Mouse (Mus musculus) forebrain, embryonic 10.5 days (tissue): Measurements from ENCODE around the gene Ptgfr. TPM values are rescaled to one million over a fixed set of nuclear protein-coding genes. Genes with fewer than 3 reads are reported as not detected.

Experiments
- DNase-seq: peaks from one replicate; pipeline ENCODE4 v3.0.0-alpha.2; 2017; ENCODE audit warnings: low spot score; ENCODE audit errors: extremely low spot score
- H3K27ac ChIP-seq: fragments of 300-500 bp; sonication (generic); 2 replicates; pipeline ENCODE4 v1.5.1; 2016; ENCODE audit warnings: mild to moderate bottlenecking
- H3K27me3 ChIP-seq: fragments of 300-500 bp; sonication (generic); 2 replicates; pipeline ENCODE4 v1.6.1; 2016; ENCODE audit warnings: mild to moderate bottlenecking; ENCODE audit not compliant: poor library complexity, severe bottlenecking
- H3K36me3 ChIP-seq: fragments of 300-500 bp; sonication (generic); replicated peaks from 2 replicates; pipeline ENCODE4 v1.6.1; 2016; ENCODE audit warnings: mild to moderate bottlenecking, moderate library complexity
- H3K4me1 ChIP-seq: fragments of 300-500 bp; sonication (generic); 2 replicates; pipeline ENCODE4 v1.6.1; 2016
- H3K4me3 ChIP-seq: fragments of 300-500 bp; sonication (generic); 2 replicates; pipeline ENCODE4 v1.5.1; 2016; ENCODE audit warnings: mild to moderate bottlenecking, moderate library complexity
- H3K9me3 ChIP-seq: fragments of 300-500 bp; sonication (generic); 2 replicates; pipeline ENCODE4 v1.6.1; 2016; ENCODE audit warnings: mild to moderate bottlenecking, moderate library complexity
- WGBS: fragments of 180-500 bp; shearing (Covaris S2); methylation state at CpG from one replicate; pipeline ENCODE4 v1.1.7; 2016; 5-methylcytosine and 5-hydroxymethylcytosine counted together
- polyA plus RNA-seq: library from polyadenylated mRNA; unstranded; fragments of >200 nt; fragmentation: Nextera tagmentation; extraction: Ambion mirVana; gene quantifications from 2 replicates; pipeline ENCODE4 v1.2.1, GENCODE M21; 2016

The Ptgfr gene
- 1.9 and 2.9 TPM in 2 replicates for polyA plus RNA-seq

- H3K36me3 ChIP-seq, result no peaks in the 10 kb centered on the region
- peak within 1 kb of the TSS; percentile 77 for H3K27ac ChIP-seq
- DNase-seq, result peak; percentile 42
- peak within 1 kb of the TSS; percentile 63 for H3K4me3 ChIP-seq
- H3K27me3 ChIP-seq, result peaks cover 51% of the 10 kb centered on the region
- H3K9me3 ChIP-seq, result no peaks in the 10 kb centered on the region
- H3K4me1 ChIP-seq, result peaks cover 23% of the 10 kb centered on the region
- WGBS, result under 1% methylated on average over 30 of the region's 30 CpGs
Measured at GRCm38 (mm10) chr3:151836871-151837680, at the start of gene Ptgfr. Gene Ptgfr, minus strand, starts transcription at chr3:151837630.

GRCm38 (mm10) chr3:151883881-151884280 lies 46.5 kb upstream of the Ptgfr start:
- Histone ChIP-seq H3K36me3 (no peaks in the 10 kb centered on the region), H3K9me3 (no peaks in the 10 kb centered on the region), H3K27me3 (no peaks in the 10 kb centered on the region), H3K4me1 (no peaks in the 10 kb centered on the region), H3K4me3 (no peak overlapping the region), H3K27ac (no peak overlapping the region)
- no peak for DNase-seq
- 70% methylated on average over 5 of the region's 5 CpGs for WGBS

- Histone ChIP-seq H3K27me3 (no peaks in the 10 kb centered on the region), H3K9me3 (no peaks in the 10 kb centered on the region), H3K27ac (no peak overlapping the region), H3K4me1 (no peaks in the 10 kb centered on the region), H3K4me3 (no peak overlapping the region), H3K36me3 (no peaks in the 10 kb centered on the region)
- 75% methylated on average over 2 of the region's 2 CpGs for WGBS
- DNase-seq, result no peak
Measured at GRCm38 (mm10) chr3:151879981-151880380, 42.6 kb upstream of the Ptgfr start.

- no peaks in the 10 kb centered on the region for H3K4me1 ChIP-seq
- H3K27me3 ChIP-seq, result no peaks in the 10 kb centered on the region
- no peak overlapping the region for H3K27ac ChIP-seq
- H3K9me3 ChIP-seq, result no peaks in the 10 kb centered on the region
- no peak for DNase-seq
- no peaks in the 10 kb centered on the region for H3K36me3 ChIP-seq
- no peak overlapping the region for H3K4me3 ChIP-seq
Measured at GRCm38 (mm10) chr3:151868970-151869369, 31.5 kb upstream of the Ptgfr start.

- H3K27me3 ChIP-seq, result no peaks in the 10 kb centered on the region
- WGBS, result 93% methylated on average over 1 of the region's 1 CpGs
- no peaks in the 10 kb centered on the region for H3K9me3 ChIP-seq
- H3K4me3 ChIP-seq, result no peak overlapping the region
- no peak overlapping the region for H3K27ac ChIP-seq
- 0 out of 2 replicates have a peak, but pooled peaks cover 2% of the 10 kb centered on the region for H3K4me1 ChIP-seq
- DNase-seq, result no peak
- no peaks in the 10 kb centered on the region for H3K36me3 ChIP-seq
Measured at GRCm38 (mm10) chr3:151851344-151851743, 13.9 kb upstream of the Ptgfr start.

- 60% methylated on average over 1 of the region's 1 CpGs for WGBS
Measured at GRCm38 (mm10) chr3:151850621-151851020, 13.2 kb upstream of the Ptgfr start.

GRCm38 (mm10) chr3:151846292-151846691 lies 8.9 kb upstream of the Ptgfr start:
- 90% methylated on average over 7 of the region's 7 CpGs for WGBS
- Histone ChIP-seq H3K36me3 (no peaks in the 10 kb centered on the region), H3K4me1 (0 out of 2 replicates have a peak, but pooled peaks cover 2% of the 10 kb centered on the region), H3K4me3 (no peak overlapping the region), H3K9me3 (no peaks in the 10 kb centered on the region), H3K27me3 (no peaks in the 10 kb centered on the region), H3K27ac (no peak overlapping the region)
- no peak for DNase-seq

More at GRCm38 (mm10) chr3:151850621-151851020, 13.2 kb upstream of the Ptgfr start:
- Histone ChIP-seq H3K27me3 (no peaks in the 10 kb centered on the region), H3K36me3 (no peaks in the 10 kb centered on the region), H3K27ac (no peak overlapping the region), H3K9me3 (no peaks in the 10 kb centered on the region), H3K4me1 (0 out of 2 replicates have a peak, but pooled peaks cover 2% of the 10 kb centered on the region), H3K4me3 (no peak overlapping the region)
- DNase-seq, result no peak

- Histone ChIP-seq H3K27ac (no peak overlapping the region), H3K36me3 (no peaks in the 10 kb centered on the region), H3K9me3 (no peaks in the 10 kb centered on the region), H3K27me3 (no peaks in the 10 kb centered on the region), H3K4me3 (no peak overlapping the region), H3K4me1 (no peaks in the 10 kb centered on the region)
- WGBS, result 67% methylated on average over 5 of the region's 5 CpGs
- DNase-seq, result no peak
Measured at GRCm38 (mm10) chr3:151844361-151845154, 7.1 kb upstream of the Ptgfr start.

DNA sequence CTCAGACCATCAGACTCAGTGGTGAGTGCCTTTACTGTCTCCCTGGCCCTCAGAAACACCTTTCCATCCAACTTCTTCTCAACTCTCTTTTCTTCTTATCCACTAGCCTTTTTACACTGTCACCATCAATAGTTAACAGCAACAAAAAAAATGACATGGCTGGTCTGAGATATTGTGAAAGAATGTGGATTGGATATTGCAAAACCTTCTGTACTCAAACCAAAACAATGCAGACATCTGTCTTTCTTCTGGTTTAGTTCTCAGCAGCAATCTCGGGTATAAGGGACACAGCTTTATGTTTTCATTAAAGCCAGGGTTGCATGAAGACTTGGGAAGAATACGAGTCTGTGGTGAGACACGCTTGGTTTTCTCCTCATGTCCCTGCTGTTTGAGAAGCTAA lies 3.3 kb upstream of the Ptgfr start:
- no peak overlapping the region for H3K4me3 ChIP-seq
- H3K9me3 ChIP-seq, result no peaks in the 10 kb centered on the region
- no peak for DNase-seq
- H3K27ac ChIP-seq, result no peak overlapping the region
- H3K27me3 ChIP-seq, result peaks cover 34% of the 10 kb centered on the region
- H3K4me1 ChIP-seq, result peaks cover 21% of the 10 kb centered on the region
- 86% methylated on average over 3 of the region's 3 CpGs for WGBS
- no peaks in the 10 kb centered on the region for H3K36me3 ChIP-seq

GRCm38 (mm10) chr3:151838372-151838771 lies 942 bp upstream of the Ptgfr start:
- WGBS, result 72% methylated on average over 6 of the region's 6 CpGs
- peaks cover 51% of the 10 kb centered on the region for H3K27me3 ChIP-seq
- H3K4me3 ChIP-seq, result no peak overlapping the region
- no peak overlapping the region for H3K27ac ChIP-seq
- DNase-seq, result no peak
- no peaks in the 10 kb centered on the region for H3K9me3 ChIP-seq
- H3K36me3 ChIP-seq, result no peaks in the 10 kb centered on the region
- H3K4me1 ChIP-seq, result peaks cover 23% of the 10 kb centered on the region

- H3K36me3 ChIP-seq, result no peaks in the 10 kb centered on the region
- H3K27ac ChIP-seq, result no peak overlapping the region
- no peak for DNase-seq
- H3K27me3 ChIP-seq, result peaks cover 51% of the 10 kb centered on the region
- no peaks in the 10 kb centered on the region for H3K9me3 ChIP-seq
- 41% methylated on average over 9 of the region's 9 CpGs for WGBS
- H3K4me1 ChIP-seq, result peaks cover 23% of the 10 kb centered on the region
- H3K4me3 ChIP-seq, result peak overlapping the region; percentile 63
Measured at GRCm38 (mm10) chr3:151837749-151838148, 319 bp upstream of the Ptgfr start.

DNA sequence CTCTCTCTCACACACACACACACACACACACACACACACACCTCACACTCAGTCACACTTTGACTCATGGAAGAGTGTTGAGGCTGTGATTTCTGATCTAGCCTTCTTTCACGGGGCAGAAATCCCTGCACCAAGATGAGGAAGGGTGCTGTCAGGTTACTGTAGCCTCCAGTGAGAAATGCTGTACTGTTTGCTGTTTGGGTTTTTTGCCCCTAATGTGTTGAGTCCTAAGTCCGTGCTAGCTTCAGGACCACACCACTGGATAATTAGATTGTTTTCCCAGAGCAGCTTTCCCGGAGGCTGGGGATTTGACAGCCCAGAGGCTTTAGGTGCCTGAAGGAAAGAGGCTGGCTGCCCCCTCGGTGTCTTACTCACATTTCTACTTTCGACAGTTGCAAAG lies 979 bp downstream of the Ptgfr start:
- 7% methylated on average over 5 of the region's 5 CpGs for WGBS
- no peak for DNase-seq
- Histone ChIP-seq H3K9me3 (no peaks in the 10 kb centered on the region), H3K27ac (no peak overlapping the region; the same call in 1 of the 2 replicates), H3K4me1 (peaks cover 23% of the 10 kb centered on the region), H3K36me3 (no peaks in the 10 kb centered on the region), H3K4me3 (peak overlapping the region; percentile 63), H3K27me3 (peaks cover 51% of the 10 kb centered on the region)

GRCm38 (mm10) chr3:151835831-151836230 lies 1.6 kb downstream of the Ptgfr start:
- peaks cover 51% of the 10 kb centered on the region for H3K27me3 ChIP-seq

More at GRCm38 (mm10) chr3:151835831-151836230, 1.6 kb downstream of the Ptgfr start:
- H3K4me1 ChIP-seq, result peaks cover 23% of the 10 kb centered on the region
- no peak overlapping the region for H3K4me3 ChIP-seq
- WGBS, result 60% methylated on average over 3 of the region's 3 CpGs
- H3K36me3 ChIP-seq, result no peaks in the 10 kb centered on the region
- H3K9me3 ChIP-seq, result no peaks in the 10 kb centered on the region
- DNase-seq, result no peak
- no peak overlapping the region for H3K27ac ChIP-seq
